Mouse (Mus musculus) forebrain, postnatal 0 days (tissue): ENCODE data around the gene Xndc1. TPM values are rescaled to one million over a fixed set of nuclear protein-coding genes. Genes with fewer than 3 reads are reported as not detected.
"Not testable (repeated sequence)": the region's sequence is repeated elsewhere in the genome, so short reads cannot be mapped to it uniquely, and the experiment has no call there.

ENCODE experiments used
- ATAC-seq: fragments of 200-750 bp; cut with Nextera tagmentation; 2 replicates; pipeline ENCODE4 v1.8.0; 2017; ENCODE audit warnings: mild to moderate bottlenecking, moderate library complexity
- DNase-seq: peaks from one replicate; pipeline ENCODE4 v3.0.0-alpha.2; 2015
- H3K27ac ChIP-seq: fragments of 300-500 bp; sonication (generic); 2 replicates; pipeline ENCODE4 v1.5.1; 2014; ENCODE audit warnings: low read depth, mild to moderate bottlenecking, antibody characterized with exemption, low read length, moderate library complexity, mixed read lengths
- H3K27me3 ChIP-seq: fragments of 300-500 bp; sonication (generic); 2 replicates; pipeline ENCODE4 v1.6.1; 2014; ENCODE audit warnings: mild to moderate bottlenecking, low read length, mixed read lengths; ENCODE audit not compliant: insufficient read depth
- H3K36me3 ChIP-seq: fragments of 300-500 bp; sonication (generic); 2 replicates; pipeline ENCODE4 v1.6.1; 2014; ENCODE audit warnings: mild to moderate bottlenecking, moderate library complexity; ENCODE audit not compliant: insufficient read depth
- H3K4me1 ChIP-seq: fragments of 300-500 bp; sonication (generic); 2 replicates; pipeline ENCODE4 v1.6.1; 2014; ENCODE audit warnings: antibody characterized with exemption; ENCODE audit not compliant: insufficient read depth
- H3K4me2 ChIP-seq: fragments of 300-500 bp; sonication (generic); 2 replicates; pipeline ENCODE4 v1.6.1; 2014; ENCODE audit warnings: low read depth, mild to moderate bottlenecking, moderate library complexity
- H3K4me3 ChIP-seq: fragments of 300-500 bp; sonication (generic); 2 replicates; pipeline ENCODE4 v1.5.1; 2014; ENCODE audit warnings: low read depth, low read length, mixed read lengths
- H3K9ac ChIP-seq: fragments of 300-500 bp; sonication (generic); 2 replicates; pipeline ENCODE4 v1.6.1; 2014; ENCODE audit warnings: mild to moderate bottlenecking
- H3K9me3 ChIP-seq: fragments of 300-500 bp; sonication (generic); 2 replicates; pipeline ENCODE4 v1.6.1; 2016; ENCODE audit warnings: low read length
- CTCF ChIP-seq: sonication (generic); IDR thresholded peaks from 2 replicates; pipeline ENCODE4 v1.5.1; 2016; ENCODE audit warnings: antibody characterized with exemption, control low read depth, low read depth
- WGBS: fragments of 180-500 bp; shearing (Covaris S2); extraction: QIAGEN DNeasy Blood & Tissue Kit; methylation state at CpG from one replicate; pipeline ENCODE4 v1.1.7; 2014; 5-methylcytosine and 5-hydroxymethylcytosine counted together
- polyA plus RNA-seq: library from polyadenylated mRNA; unstranded; fragments of >200 nt; fragmentation: Nextera tagmentation; extraction: Ambion mirVana; gene quantifications from 2 replicates; pipeline ENCODE4 v1.2.1, GENCODE M21; 2015
- total RNA-seq: library from RNA; depleted of rRNA; stranded (reverse); fragments of >200 nt; gene quantifications from 2 replicates; pipeline ENCODE4 v1.2.3, GENCODE M21; 2014

The Xndc1 gene
- total and polyA plus RNA-seq, 2 experiments from 2014 or later, result 14.6 to 32.7 TPM

- Histone ChIP-seq H3K4me2 (no peak overlapping the region), H3K9me3 (no peaks in the 10 kb centered on the region), H3K9ac (no peak overlapping the region), H3K27ac (no peak overlapping the region), H3K36me3 (peaks cover 65% of the 10 kb centered on the region), H3K27me3 (no peaks in the 10 kb centered on the region), H3K4me3 (no peak overlapping the region), H3K4me1 (no peaks in the 10 kb centered on the region)
- DNase-seq, result no peak
- 96% methylated on average over 9 of the region's 9 CpGs for WGBS
- ATAC-seq, result no peak
- no peak for TF ChIP-seq CTCF
Observed at GRCm38 (mm10) chr7:102023821-102024220, 41.5 kb upstream of the Xndc1 start.

DNA sequence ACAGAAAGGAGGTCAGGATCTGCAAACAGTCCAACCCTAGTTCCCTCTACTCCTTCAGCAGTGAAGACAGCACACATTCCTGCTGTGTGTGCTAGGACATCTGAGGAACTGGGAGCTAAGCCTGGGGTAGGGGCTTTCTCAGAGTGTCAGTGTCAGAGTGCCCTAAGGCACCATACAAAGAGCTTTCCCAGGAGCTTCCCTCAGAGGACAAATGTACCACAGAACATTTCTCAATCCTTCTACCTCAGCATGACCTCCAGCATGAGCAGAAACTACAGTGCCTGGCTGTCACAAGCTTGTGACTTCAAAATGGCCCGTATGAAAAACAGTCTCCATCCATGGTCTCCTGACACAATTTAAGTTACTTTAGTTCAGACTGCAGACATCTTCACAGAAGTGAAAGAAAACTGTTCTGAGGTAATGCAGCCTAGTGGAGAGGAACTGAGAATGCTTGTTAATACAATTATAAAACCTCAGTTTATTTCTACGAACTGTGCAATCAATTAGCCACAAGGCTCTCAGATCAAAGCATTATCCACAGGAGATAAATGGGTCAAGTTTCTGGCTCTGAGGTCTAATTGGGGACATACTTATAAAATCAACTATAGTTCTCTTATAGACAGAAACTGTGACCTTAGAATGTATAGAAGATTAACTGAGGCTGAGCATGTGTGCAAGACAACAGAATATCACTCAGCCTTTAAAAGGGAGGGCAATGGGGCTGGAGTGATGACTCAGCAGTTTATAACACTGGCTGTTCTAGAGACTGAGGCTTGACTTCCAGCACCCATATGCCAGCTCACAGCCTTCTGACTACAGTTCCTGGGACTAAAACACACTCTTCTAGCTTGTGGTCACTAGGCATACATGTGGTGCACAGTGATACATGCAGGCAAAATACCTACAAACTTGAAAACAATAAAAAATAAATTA lies 39.9 kb upstream of the Xndc1 start:
- no peaks in the 10 kb centered on the region for H3K4me1 ChIP-seq
- DNase-seq (no peak), ATAC-seq (no peak)
- no peaks in the 10 kb centered on the region for H3K9me3 ChIP-seq
- H3K4me3 ChIP-seq, result no peak overlapping the region
- no peak overlapping the region for H3K9ac ChIP-seq
- 71% methylated on average over 2 of the region's 2 CpGs for WGBS
- no peak overlapping the region for H3K4me2 ChIP-seq
- H3K36me3 ChIP-seq, result peaks cover 61% of the 10 kb centered on the region
- H3K27ac ChIP-seq, result no peak overlapping the region
- TF ChIP-seq CTCF, result no peak
- no peaks in the 10 kb centered on the region for H3K27me3 ChIP-seq

- no peak for DNase-seq
- no peak for ATAC-seq
- Histone ChIP-seq H3K4me2 (no peak overlapping the region), H3K4me3 (no peak overlapping the region), H3K27me3 (no peaks in the 10 kb centered on the region), H3K27ac (no peak overlapping the region), H3K36me3 (peaks cover 74% of the 10 kb centered on the region), H3K9ac (no peak overlapping the region), H3K9me3 (no peaks in the 10 kb centered on the region), H3K4me1 (no peaks in the 10 kb centered on the region)
- TF ChIP-seq CTCF, result no peak
- WGBS, result 91% methylated on average over 1 of the region's 1 CpGs
Observed at GRCm38 (mm10) chr7:102034904-102035303, 30.4 kb upstream of the Xndc1 start.

GRCm38 (mm10) chr7:102035534-102035933 lies 29.8 kb upstream of the Xndc1 start:
- no peaks in the 10 kb centered on the region for H3K9me3 ChIP-seq
- WGBS, result 78% methylated on average over 2 of the region's 2 CpGs
- no peaks in the 10 kb centered on the region for H3K27me3 ChIP-seq
- H3K4me2 ChIP-seq, result no peak overlapping the region
- peaks cover 73% of the 10 kb centered on the region for H3K36me3 ChIP-seq
- ATAC-seq, result no peak
- H3K27ac ChIP-seq, result no peak overlapping the region
- H3K9ac ChIP-seq, result no peak overlapping the region
- no peak for TF ChIP-seq CTCF
- no peaks in the 10 kb centered on the region for H3K4me1 ChIP-seq
- DNase-seq, result no peak
- no peak overlapping the region for H3K4me3 ChIP-seq

DNA sequence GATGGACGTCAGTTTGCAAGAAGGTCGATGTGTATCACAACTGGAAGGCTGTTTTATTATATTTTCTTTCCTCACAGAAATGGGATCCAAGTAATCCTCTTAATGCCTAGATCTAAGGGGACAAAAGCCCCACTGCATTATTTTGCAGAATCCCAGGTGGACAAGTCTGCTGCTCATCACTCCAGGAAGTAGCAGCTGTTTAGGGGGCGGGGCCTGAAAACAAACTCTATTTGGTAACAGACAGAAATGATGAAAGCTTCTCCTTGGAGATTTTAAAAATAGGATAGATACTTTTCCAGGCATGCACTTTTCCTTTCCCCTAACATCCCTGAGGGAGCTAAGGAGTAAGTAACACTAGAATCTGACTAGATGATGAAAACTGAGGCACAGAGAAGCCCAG lies 28.0 kb upstream of the Xndc1 start:
- H3K27ac ChIP-seq, result no peak overlapping the region
- DNase-seq (no peak), ATAC-seq (no peak)
- no peak for TF ChIP-seq CTCF
- WGBS, result 96% methylated on average over 3 of the region's 3 CpGs
- no peaks in the 10 kb centered on the region for H3K4me1 ChIP-seq
- H3K27me3 ChIP-seq, result no peaks in the 10 kb centered on the region
- H3K36me3 ChIP-seq, result peaks cover 62% of the 10 kb centered on the region
- H3K9me3 ChIP-seq, result no peaks in the 10 kb centered on the region
- no peak overlapping the region for H3K4me2 ChIP-seq
- no peak overlapping the region for H3K9ac ChIP-seq
- no peak overlapping the region for H3K4me3 ChIP-seq

DNA sequence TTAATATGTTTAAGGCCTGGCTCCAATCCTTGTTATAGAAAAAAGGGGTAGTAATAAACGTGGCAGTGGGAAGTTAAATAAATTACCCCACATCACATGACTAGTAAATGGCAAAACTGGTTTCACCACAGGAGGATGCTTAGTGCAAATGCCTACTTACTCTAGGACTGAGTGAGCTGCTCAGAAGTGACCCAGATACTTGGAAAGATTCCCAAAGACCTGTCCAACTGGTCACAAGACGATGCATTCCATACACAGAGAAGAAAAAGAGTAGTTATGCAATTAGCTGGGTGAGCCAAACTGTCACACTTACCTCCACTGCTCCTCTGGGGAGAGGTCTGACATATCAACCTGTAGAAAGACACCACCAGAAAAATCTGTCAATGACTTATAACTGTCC lies 23.0 kb upstream of the Xndc1 start:
- no peak overlapping the region for H3K9ac ChIP-seq
- H3K27me3 ChIP-seq, result no peaks in the 10 kb centered on the region
- H3K36me3 ChIP-seq, result peaks cover 34% of the 10 kb centered on the region
- ATAC-seq, result no peak
- 82% methylated on average over 2 of the region's 2 CpGs for WGBS
- H3K4me1 ChIP-seq, result no peaks in the 10 kb centered on the region
- no peak for DNase-seq
- H3K9me3 ChIP-seq, result no peaks in the 10 kb centered on the region
- H3K4me2 ChIP-seq, result no peak overlapping the region
- H3K4me3 ChIP-seq, result no peak overlapping the region
- no peak for TF ChIP-seq CTCF
- no peak overlapping the region for H3K27ac ChIP-seq

DNA sequence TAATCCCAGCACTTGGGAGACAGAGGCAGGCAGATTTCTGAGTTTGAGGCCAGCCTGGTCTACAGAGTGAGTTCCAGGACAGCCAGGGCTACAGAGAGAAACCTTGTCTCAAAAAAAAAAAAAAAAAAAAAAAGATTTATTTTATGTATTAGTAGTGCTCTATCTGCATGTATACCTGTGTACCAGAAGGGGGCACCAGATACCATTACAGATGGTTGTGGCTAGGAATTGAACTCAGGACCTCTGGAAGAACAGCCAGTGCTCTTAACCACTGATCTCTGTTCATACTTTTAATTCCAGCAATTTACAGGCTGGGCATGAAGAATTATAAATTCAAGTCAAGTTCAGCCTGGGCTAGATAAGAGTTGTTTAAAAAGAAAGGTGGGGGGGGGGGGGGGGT lies 16.8 kb upstream of the Xndc1 start:
- not testable (repeated sequence) for ATAC-seq, H3K4me3 ChIP-seq, H3K27me3 ChIP-seq, DNase-seq, H3K36me3 ChIP-seq, H3K27ac ChIP-seq, H3K9me3 ChIP-seq, H3K4me2 ChIP-seq, H3K4me1 ChIP-seq, H3K9ac ChIP-seq
- peak; percentile 44 for TF ChIP-seq CTCF
